Mouse (Mus musculus) adrenal gland, adult 8-10 months (tissue): Measurements from ENCODE around the gene Cyth3. TPM values are rescaled to one million over a fixed set of nuclear protein-coding genes. Genes with fewer than 3 reads are reported as not detected.

Source experiments
- DNase-seq: peaks from one replicate; pipeline ENCODE4 v3.0.0; 2022
- total RNA-seq, 4 experiments: library from RNA; stranded (reverse); gene quantifications; 2 replicates each; pipeline ENCODE4 v1.2.4; 2022

The Cyth3 gene
- total RNA-seq, 4 experiments from 2014 or later, result 134 to 193 (median 146) TPM

DNA sequence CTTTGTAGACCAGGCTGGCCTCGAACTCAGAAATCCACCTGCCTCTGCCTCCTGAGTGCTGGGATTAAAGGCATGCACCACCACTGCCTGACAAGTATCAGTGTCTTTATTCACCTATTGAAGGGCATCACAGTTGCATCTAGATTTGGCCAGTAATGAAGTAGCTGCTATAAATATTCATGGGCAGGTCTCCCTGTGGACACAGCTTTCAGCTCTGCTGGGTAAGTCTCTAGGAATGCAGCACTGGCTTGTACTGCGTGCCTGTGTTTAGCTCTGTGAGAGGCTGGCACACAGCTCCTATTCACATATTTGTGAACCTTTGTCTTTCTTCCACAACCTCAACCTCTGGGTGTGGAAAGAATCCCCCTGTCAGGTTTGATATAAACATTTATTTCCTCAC lies 46.6 kb downstream of the Cyth3 start:
- DNase-seq, result no peak

GRCm38 (mm10) chr5:143669393-143669792 lies 47.1 kb downstream of the Cyth3 start:
- peak; percentile 67 for DNase-seq

- DNase-seq, result no peak
Observed at GRCm38 (mm10) chr5:143669839-143670238, 47.6 kb downstream of the Cyth3 start.

DNA sequence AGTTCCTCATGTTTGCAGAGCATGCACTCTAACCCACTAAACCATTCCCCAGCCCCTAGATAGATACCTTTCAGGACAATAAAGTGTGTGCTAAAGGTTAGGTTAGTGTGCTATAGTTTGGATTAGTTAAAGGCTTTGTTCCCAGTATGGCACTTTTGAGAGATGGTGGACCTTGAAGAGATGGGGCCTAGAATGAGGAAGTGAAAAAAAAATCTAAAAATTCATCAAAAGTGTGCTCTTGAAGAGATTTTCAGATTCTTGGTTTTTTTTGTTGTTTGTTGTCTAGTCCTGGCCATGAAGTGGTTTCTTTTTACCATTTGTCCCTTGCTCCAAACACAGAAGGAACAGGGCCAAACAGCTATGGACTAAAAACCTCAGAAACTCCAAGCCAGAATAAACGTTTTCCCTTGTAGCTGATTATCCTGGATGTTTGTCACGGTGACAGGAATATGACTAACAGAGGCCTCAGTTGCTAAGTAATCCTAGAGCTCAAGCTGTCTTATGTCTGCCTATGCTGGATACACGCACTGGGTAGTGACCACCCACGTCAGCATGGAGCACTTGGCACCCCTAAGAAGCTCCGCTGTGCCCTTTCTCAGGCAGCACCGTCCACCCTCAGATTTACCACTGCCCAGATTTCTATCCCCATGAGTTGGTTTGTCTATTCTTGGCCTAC lies 48.6 kb downstream of the Cyth3 start:
- no peak for DNase-seq

- DNase-seq, result peak; percentile 53
Observed at GRCm38 (mm10) chr5:143674576-143674975, 52.3 kb downstream of the Cyth3 start.

GRCm38 (mm10) chr5:143676218-143676985 lies 54.2 kb downstream of the Cyth3 start:
- no peak for DNase-seq

- DNase-seq, result no peak
Observed at GRCm38 (mm10) chr5:143677363-143677762, 55.1 kb downstream of the Cyth3 start.

DNA sequence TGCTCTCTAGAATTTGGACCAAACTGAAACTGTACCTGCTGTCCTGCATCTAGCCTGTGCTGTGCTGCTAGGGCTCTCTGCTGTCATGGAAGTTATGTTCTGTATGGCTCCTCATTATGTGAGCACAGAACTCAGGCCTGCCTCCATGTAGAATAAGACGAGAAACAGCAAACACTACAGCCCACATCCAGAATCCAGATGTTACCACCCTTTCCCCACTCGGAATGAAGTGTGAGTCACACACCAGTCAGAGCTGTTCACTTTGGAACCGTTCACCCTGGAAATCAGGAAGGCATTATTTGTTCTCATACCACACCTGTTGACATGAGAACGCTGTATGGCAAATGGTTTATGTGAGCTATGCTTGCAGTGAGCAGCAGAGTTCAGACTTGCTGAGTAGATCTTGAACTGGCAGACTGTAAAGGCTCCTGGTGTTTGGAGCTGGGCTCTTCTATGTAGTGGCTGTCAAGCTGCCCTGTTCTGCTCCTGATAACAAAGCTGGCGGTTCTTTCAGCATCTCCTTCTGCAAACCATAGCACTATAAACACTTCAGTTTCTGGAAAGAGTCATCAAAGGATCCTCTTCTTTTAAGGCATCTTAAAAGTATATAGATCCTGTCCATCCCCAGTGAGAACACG lies 56.5 kb downstream of the Cyth3 start:
- no peak for DNase-seq

DNA sequence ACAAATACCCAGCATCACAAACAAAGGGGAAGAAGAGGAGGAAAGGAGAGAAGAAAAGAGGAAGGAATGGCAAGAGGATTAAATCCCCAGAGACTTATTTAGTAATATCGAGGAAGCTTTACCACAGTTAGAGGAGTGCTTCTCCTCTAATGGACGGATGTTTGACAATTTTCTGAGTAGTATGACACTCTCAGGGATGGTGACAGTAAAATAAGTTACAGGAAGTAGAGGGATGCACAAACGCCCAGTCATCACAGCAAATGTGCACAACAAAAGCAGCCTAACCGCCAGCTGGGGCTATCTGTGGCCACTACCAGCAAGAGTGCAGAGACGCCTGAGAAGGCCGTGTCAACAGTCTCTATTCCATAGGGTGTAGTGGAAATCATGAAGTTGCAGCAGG lies 57.4 kb downstream of the Cyth3 start:
- no peak for DNase-seq

- DNase-seq, result no peak
Observed at GRCm38 (mm10) chr5:143683696-143684095, 61.4 kb downstream of the Cyth3 start.

DNA sequence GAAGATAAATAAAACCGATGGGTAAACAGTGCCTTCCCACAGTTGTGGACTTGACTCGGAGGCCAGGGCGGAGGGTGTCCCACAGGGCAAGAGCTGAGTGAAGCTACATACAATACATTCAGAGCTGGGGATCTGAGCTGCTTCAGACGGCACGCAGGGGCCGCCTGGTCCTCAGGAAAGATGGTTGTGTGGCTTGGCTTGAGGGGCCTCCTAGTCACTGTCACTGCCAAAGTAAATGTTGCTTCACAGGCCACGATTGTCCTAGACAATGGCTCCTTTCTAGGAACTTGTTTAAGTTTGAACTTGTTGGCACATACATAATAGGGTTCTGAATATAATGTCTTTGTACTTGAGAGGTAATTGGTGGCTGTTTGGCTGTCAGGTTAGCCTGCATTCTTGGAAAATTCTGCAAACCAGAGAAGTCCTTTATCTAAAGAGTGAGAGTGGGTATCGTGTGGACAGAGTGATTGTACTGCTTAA lies 62.7 kb downstream of the Cyth3 start:
- no peak for DNase-seq

GRCm38 (mm10) chr5:143686456-143686855 lies 64.2 kb downstream of the Cyth3 start:
- DNase-seq, result no peak

GRCm38 (mm10) chr5:143687589-143687988 lies 65.3 kb downstream of the Cyth3 start:
- DNase-seq, result no peak

- DNase-seq, result no peak
Observed at GRCm38 (mm10) chr5:143690392-143690791, 68.1 kb downstream of the Cyth3 start.

- DNase-seq, result no peak
Observed at GRCm38 (mm10) chr5:143690926-143691325, 68.7 kb downstream of the Cyth3 start.

- DNase-seq, result no peak
Observed at GRCm38 (mm10) chr5:143696323-143696722, 74.1 kb downstream of the Cyth3 start.

GRCm38 (mm10) chr5:143698454-143698853 lies 76.2 kb downstream of the Cyth3 start:
- no peak for DNase-seq

DNA sequence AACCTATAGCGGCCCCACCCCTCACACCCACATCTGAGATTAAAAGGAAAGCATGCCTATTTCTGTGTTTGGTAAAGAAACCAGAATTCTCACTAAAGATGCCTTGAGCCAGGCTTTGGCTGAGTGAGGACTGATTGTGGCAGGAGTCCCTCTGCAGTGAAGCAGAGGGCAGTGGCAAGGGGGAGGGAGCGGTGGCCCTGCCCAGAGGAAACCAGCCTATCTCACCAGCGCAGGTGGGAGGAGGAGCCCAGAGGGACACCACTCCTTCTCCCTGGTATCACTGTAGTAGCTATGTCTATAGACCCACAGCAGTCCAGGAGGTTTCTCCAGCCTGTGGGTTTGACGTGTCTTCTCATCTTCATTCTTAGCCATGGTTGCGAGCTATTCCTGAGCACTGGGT lies 78.0 kb downstream of the Cyth3 start:
- DNase-seq, result no peak

- DNase-seq, result no peak
Observed at GRCm38 (mm10) chr5:143701074-143701473, 78.8 kb downstream of the Cyth3 start.

DNA sequence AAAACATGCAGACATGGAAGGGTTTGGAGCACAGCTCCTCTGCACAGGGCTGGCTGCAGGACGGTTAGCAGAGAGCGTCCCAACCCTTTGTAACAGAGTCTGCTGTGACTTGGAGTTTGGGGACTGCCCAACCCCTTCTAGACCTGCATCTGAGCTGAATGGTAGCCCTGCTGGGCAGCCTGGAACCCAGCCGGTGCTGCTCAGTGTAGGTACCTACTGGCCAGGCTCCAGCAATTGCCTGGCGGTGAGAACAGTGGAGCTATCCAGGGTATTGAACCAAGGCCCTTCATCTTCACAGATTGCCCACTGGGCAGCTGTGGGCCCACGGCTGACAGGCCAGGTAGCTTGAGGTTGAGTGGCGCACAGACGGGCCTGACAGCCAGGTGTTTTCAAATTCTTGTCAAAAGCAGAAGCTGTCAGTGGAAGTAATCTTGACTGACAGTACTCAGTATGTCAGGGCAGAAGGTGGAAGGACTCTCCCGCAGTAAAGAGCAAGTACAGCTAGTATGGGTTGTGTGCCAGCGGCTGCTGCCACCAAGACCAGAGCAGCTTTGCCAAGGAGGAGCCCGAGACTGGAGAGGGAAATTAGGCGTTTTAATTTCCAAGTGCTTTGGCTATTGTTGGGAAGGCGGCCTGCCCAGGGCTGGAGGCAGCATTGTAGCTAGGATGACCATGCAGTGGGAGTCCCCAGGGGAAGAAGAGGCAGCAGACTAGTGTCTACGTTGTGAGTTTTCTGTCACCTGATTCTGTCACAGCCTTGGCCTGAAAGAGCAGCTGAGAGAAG lies 82.8 kb downstream of the Cyth3 start:
- DNase-seq, result no peak

GRCm38 (mm10) chr5:143705659-143705982 lies 83.4 kb downstream of the Cyth3 start:
- DNase-seq, result no peak

DNA sequence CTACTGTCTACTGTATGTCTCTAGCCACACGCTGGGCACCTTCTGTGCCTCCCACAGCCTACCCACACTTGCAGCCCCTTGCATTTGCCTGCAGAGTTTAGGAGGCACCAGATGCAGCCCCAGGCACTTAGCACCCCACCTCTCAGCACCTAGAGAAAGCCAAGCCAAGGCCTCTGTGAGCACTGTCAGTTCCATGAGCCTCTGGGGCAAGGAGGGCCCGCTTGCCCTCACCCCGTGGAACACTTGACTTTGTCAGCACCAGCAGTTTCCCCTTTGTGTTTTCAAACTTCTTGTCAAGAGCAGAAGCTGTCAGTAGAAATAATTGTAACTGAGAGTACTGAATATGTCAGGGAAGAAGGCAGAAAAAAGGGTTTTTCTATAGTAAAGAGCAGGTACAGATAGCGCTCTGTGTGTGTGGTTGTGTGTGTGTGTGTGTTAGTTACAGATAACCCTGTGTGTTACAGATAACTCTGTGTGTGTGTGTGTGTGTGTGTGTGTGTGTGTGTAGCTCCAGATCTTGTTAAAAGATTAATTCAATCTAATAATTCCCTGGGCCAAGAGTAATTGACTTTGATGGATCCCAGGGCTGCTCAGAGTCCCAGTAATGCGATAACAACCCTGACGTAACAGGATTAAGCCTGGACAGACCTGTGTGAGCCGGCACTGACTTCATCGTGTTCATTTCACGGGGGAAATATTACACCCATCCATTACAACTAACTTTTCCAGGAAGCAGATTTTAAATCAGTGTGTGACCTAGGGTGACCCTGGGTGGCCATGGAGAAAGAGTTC lies 84.0 kb downstream of the Cyth3 start:
- DNase-seq, result no peak
